Mouse (Mus musculus): ENCODE results near the gene Adh1.

- TF ChIP-seq EP300 (IDR thresholded peaks at IDR 0.05; ENCODE audit: low read depth) (no peak), CTCF (IDR thresholded peaks at IDR 0.05; ENCODE audit: low read depth) (no peak)
These were observed 31.3 kb upstream of the Adh1 start for GRCm38 (mm10) chr3:138229448-138229847.
